Mouse (Mus musculus) heart, postnatal 10 days (tissue): ENCODE data around the gene Vsnl1. TPM values are rescaled to one million over a fixed set of nuclear protein-coding genes. Genes with fewer than 3 reads are reported as not detected.

Source experiments
- DNase-seq, 2 experiments: peaks; one replicate each; pipeline ENCODE4 v3.0.0; 2021
- intact Hi-C: fragments of 180-260 bp; cut with DNase I; formaldehyde crosslinking; loops from one replicate; pipeline ENCODE4 v1.15.1; 2025
- microRNA-seq, 2 experiments: library from miRNA; unstranded; fragments of <30 nt; microRNA quantifications; one replicate each; pipeline ENCODE4 v1.2.0; 2022
- total RNA-seq, 2 experiments: library from RNA; stranded (reverse); gene quantifications; 2 replicates each; pipeline ENCODE4 v1.2.3; 2021

Gene Vsnl1
- total RNA-seq, 2 experiments from 2014 or later, result 0.45 to 1.8 TPM

DNA sequence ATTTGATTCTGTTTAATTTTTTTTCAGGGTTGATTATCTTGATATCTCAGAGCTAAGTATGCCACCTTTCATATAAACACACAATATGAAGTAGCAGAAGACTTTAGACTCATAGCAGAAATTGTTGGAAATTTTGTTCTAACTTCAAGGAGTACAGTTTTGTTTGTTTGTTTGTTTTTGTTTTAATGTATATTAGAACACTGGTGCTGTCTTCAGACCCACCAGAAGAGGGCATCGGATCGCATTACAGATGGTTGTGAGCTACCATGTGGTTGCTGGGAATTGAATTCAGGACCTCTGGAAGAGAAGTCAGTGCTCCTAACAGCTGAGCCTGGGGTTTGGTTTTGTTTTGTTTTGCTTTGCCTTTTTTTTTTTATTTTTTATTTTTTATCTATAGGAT, 150.0 kb downstream of the Vsnl1 start:
- DNase-seq, result no peak
- intact Hi-C loops, result loop anchor here (5.0 kb wide), 1 partner anchor 89 kb away; no protein-coding TSS in a partner anchor

DNA sequence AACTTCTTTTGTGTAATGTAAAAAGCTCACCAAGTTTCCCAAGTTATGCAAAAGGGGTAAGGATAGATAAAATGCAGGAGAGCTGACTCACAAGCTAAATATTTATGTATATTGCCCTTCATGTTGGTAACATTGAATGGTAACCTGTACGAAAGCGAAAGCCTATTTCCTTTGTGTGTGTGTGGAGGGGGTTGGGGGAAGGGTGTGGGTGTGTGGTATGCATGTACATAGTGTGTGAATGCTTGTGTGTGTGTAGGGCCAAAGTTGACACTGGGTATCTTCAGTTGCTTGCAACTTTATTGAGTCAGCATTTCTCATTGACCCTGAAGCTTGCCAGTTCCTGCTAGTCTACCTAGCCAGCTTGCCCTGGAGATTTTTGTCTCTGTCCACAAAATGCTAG, 154.8 kb downstream of the Vsnl1 start:
- DNase-seq, result no peak
- intact Hi-C loops, result no loop called here

DNA sequence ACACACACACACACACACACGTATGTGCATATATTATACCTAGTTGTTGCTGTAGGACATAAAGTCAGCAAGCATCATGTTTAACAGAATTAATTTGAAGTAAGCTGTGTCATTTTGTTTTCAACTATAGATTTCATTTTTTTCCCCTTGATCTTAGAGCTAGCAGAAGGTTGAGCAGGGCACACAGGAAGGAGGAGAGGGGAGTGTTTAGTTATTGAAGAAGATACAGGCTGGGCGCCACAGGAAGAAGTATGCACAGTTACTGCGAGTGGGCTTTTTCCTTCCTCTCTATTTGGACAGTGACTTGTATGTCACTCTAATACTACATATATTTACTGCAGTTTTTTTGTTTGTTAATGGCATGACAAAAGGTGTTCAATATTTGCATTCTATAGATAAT, 156.5 kb downstream of the Vsnl1 start:
- intact Hi-C loops, result no loop called here
- no peak for DNase-seq

- intact Hi-C loops, result no loop called here
- no peak for DNase-seq
Measured at GRCm38 (mm10) chr12:11277207-11277606, 159.2 kb downstream of the Vsnl1 start.

- no peak for DNase-seq
- intact Hi-C loops, result no loop called here
Measured at GRCm38 (mm10) chr12:11276632-11277031, 159.8 kb downstream of the Vsnl1 start.

Small RNA genes within 50 kb of the gene (microRNA-seq; reads per million reads assigned to microRNA genes)
- gene Mir7675, result 0 reads per million in 2 experiments

Other genes with a start within 250 kb of the Vsnl1 start
- not detected for gene Msgn1, start 227.6 kb downstream of the Vsnl1 start, total RNA-seq
- 1 to 10 TPM; 3.4 to 3.6 TPM for gene Gen1, start 170.8 kb downstream of the Vsnl1 start, total RNA-seq
- 10 to 100 TPM; 54.8 to 56.7 TPM for gene Smc6, start 170.7 kb downstream of the Vsnl1 start, total RNA-seq
- gene Rad51ap2, start 19.5 kb upstream of the Vsnl1 start, total RNA-seq, result not detected